Mouse (Mus musculus): ENCODE data around the gene Olfr920. TPM values are rescaled to one million over a fixed set of nuclear protein-coding genes. Genes with fewer than 3 reads are reported as not detected.

The Olfr920 gene
- polyA plus RNA-seq, 1 experiment from 2014 or later, result 0.03 TPM

Other genes with a start within 250 kb of the Olfr920 start
- gene Olfr911-ps1, start 230.7 kb upstream of the Olfr920 start, polyA plus RNA-seq (2015; fragmentation: Nextera tagmentation; extraction: Ambion mirVana), result not detected in 2 replicates
- gene Olfr910, start 214.4 kb upstream of the Olfr920 start, polyA plus RNA-seq (2015; fragmentation: Nextera tagmentation; extraction: Ambion mirVana), result not detected in 2 replicates
- not detected in 2 replicates for gene Olfr912, start 172.1 kb upstream of the Olfr920 start, polyA plus RNA-seq (2015; fragmentation: Nextera tagmentation; extraction: Ambion mirVana)
- gene Olfr913, start 159.5 kb upstream of the Olfr920 start, polyA plus RNA-seq (2015; fragmentation: Nextera tagmentation; extraction: Ambion mirVana), result not detected in 2 replicates
- gene Olfr914, start 147.2 kb upstream of the Olfr920 start, polyA plus RNA-seq (2015; fragmentation: Nextera tagmentation; extraction: Ambion mirVana), result not detected in 2 replicates
- not detected in 2 replicates for gene Olfr916, start 92.4 kb upstream of the Olfr920 start, polyA plus RNA-seq (2015; fragmentation: Nextera tagmentation; extraction: Ambion mirVana)
- not detected in 2 replicates for gene Olfr917, start 86.5 kb upstream of the Olfr920 start, polyA plus RNA-seq (2015; fragmentation: Nextera tagmentation; extraction: Ambion mirVana)
- not detected in 2 replicates for gene Olfr918, start 77.7 kb upstream of the Olfr920 start, polyA plus RNA-seq (2015; fragmentation: Nextera tagmentation; extraction: Ambion mirVana)
- not detected in 2 replicates for gene Olfr919, start 48.6 kb upstream of the Olfr920 start, polyA plus RNA-seq (2015; fragmentation: Nextera tagmentation; extraction: Ambion mirVana)
- 5.5 and 5.7 TPM in 2 replicates for gene Vwa5a, start 34.0 kb upstream of the Olfr920 start, polyA plus RNA-seq (2015; fragmentation: Nextera tagmentation; extraction: Ambion mirVana)
- gene Olfr921, start 20.8 kb downstream of the Olfr920 start, polyA plus RNA-seq (2015; fragmentation: Nextera tagmentation; extraction: Ambion mirVana), result not detected in 2 replicates
- gene Olfr922, start 62.3 kb downstream of the Olfr920 start, polyA plus RNA-seq (2015; fragmentation: Nextera tagmentation; extraction: Ambion mirVana), result not detected in 2 replicates
- not detected in 2 replicates for gene Olfr923, start 74.2 kb downstream of the Olfr920 start, polyA plus RNA-seq (2015; fragmentation: Nextera tagmentation; extraction: Ambion mirVana)
- gene Olfr924, start 92.2 kb downstream of the Olfr920 start, polyA plus RNA-seq (2015; fragmentation: Nextera tagmentation; extraction: Ambion mirVana), result not detected in 2 replicates
- not detected in 2 replicates for gene Olfr26, start 102.8 kb downstream of the Olfr920 start, polyA plus RNA-seq (2015; fragmentation: Nextera tagmentation; extraction: Ambion mirVana)
- gene Olfr926, start 124.8 kb downstream of the Olfr920 start, polyA plus RNA-seq (2015; fragmentation: Nextera tagmentation; extraction: Ambion mirVana), result not detected in 2 replicates
- gene Olfr930, start 177.5 kb downstream of the Olfr920 start, polyA plus RNA-seq (2015; fragmentation: Nextera tagmentation; extraction: Ambion mirVana), result not detected in 2 replicates
- gene Olfr933, start 220.0 kb downstream of the Olfr920 start, polyA plus RNA-seq (2015; fragmentation: Nextera tagmentation; extraction: Ambion mirVana), result not detected in 2 replicates
- gene Olfr934, start 236.0 kb downstream of the Olfr920 start, polyA plus RNA-seq (2015; fragmentation: Nextera tagmentation; extraction: Ambion mirVana), result not detected in 2 replicates
- gene Olfr935, start 247.4 kb downstream of the Olfr920 start, polyA plus RNA-seq (2015; fragmentation: Nextera tagmentation; extraction: Ambion mirVana), result not detected in 2 replicates